Mouse (Mus musculus) neutrophil, adult 59 days (primary cell): Measurements from ENCODE around the gene Rasgef1a. TPM values are rescaled to one million over a fixed set of nuclear protein-coding genes. Genes with fewer than 3 reads are reported as not detected.

Experiments used
- total RNA-seq, 2 experiments: library from RNA; stranded (reverse); gene quantifications; 1 replicate in 1 of 2; 2 replicates in 1 of 2; pipeline ENCODE4 v1.2.4; 2023

Rasgef1a gene
- 1 to 10 TPM in 1 of 2 experiments, under 1 TPM in 1; 0.60 to 1.1 TPM for total RNA-seq

GRCm38 (mm10) chr6:118010756-118011615 is at the start of gene Rasgef1a:
TSS of gene Rasgef1a (plus strand) at chr6:118011438.

GRCm38 (mm10) chr6:118138731-118139709 is 127.8 kb downstream of the Rasgef1a start, which contains the start of gene Csgalnact2:
TSS of gene Csgalnact2 (minus strand) at chr6:118139140.

Other genes with a start within 250 kb of the Rasgef1a start
- gene Zfp637, start 170.3 kb upstream of the Rasgef1a start, total RNA-seq = 1 to 10 TPM; 5.0 to 9.4 TPM
- under 1 TPM; 0.27 to 0.55 TPM for gene Zfp239, start 149.3 kb upstream of the Rasgef1a start, total RNA-seq
- gene Hnrnpf, start 111.1 kb upstream of the Rasgef1a start, total RNA-seq = 100 to 1,000 TPM; 515 to 584 TPM
- not detected for gene Fxyd4, start 73.7 kb upstream of the Rasgef1a start, total RNA-seq
- 10 to 100 TPM; 83.7 to 94.5 TPM for gene Csgalnact2, start 127.7 kb downstream of the Rasgef1a start, total RNA-seq
- gene Ret, start 186.3 kb downstream of the Rasgef1a start, total RNA-seq = under 1 TPM; 0.09 to 0.18 TPM